Mouse (Mus musculus) kidney, adult 2 months (tissue): ENCODE results near the gene Lsamp.

Source experiments
- CTCF ChIP-seq: fragments of 200-500 bp; conservative IDR thresholded peaks from 2 replicates; pipeline ENCODE4 v1.5.1; 2011; ENCODE audit warnings: low read depth, mild to moderate bottlenecking, control low read depth, low read length, moderate library complexity, mixed read lengths; ENCODE audit not compliant: insufficient read depth, insufficient read length
- POLR2A ChIP-seq: fragments of 200-500 bp; IDR thresholded peaks from one replicate; pipeline ENCODE4 v1.6.1; 2011; ENCODE audit warnings: low read depth, low read length, control low read depth

DNA sequence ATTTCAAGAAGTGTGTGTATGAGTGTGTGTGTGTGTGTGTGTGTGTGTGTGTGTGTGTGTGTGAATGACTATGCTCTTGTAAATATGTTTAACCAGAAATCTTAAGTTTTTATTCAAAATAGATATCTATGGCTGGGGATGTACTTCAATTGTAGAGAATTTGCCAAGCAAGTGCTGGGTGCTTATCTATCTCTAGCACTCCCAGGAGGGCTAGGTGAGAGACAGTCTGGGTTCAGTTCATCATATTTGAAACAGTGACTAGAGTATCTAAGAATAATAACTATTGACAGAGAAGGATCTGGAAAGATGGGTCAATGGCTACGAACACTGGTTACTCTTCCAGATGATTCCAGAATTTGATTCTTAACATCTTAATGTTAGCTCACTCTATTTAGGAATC, 2128.1 kb downstream of the Lsamp start:
- TF ChIP-seq POLR2A: no peak
- no peak for TF ChIP-seq CTCF
